Mouse (Mus musculus): ENCODE results near the gene Cfap97d2. TPM values are rescaled to one million over a fixed set of nuclear protein-coding genes. Genes with fewer than 3 reads are reported as not detected.

Gene Cfap97d2
- polyA plus RNA-seq, 1 experiment from 2014 or later = not detected

- ATAC-seq (ENCODE audit: insufficient number of reproducible peaks, low FRiP score, low TSS enrichment, low read depth) = peak; percentile 82
- H3K9me3 ChIP-seq = no peaks in the 10 kb centered on the region
- WGBS = 7% methylated on average over 39 of the region's 40 CpGs
Measured at GRCm38 (mm10) chr8:13756982-13757804, 51.5 kb downstream of the Cfap97d2 start, which contains the start of gene Cdc16. TSS of gene Cdc16 (plus strand) at chr8:13757676.

GRCm38 (mm10) chr8:13757805-13758727, 52.4 kb downstream of the Cfap97d2 start:
- peaks cover 22% of the 10 kb centered on the region for H3K36me3 ChIP-seq
- peaks cover 17% of the 10 kb centered on the region for H3K4me1 ChIP-seq
- H3K27me3 ChIP-seq = no peaks in the 10 kb centered on the region
- no peaks in the 10 kb centered on the region for H3K9me3 ChIP-seq
- H3K4me3 ChIP-seq = peak overlapping the region; percentile 100
- WGBS = under 1% methylated on average over 37 of the region's 38 CpGs
- ATAC-seq (ENCODE audit: insufficient number of reproducible peaks, low FRiP score, low TSS enrichment, low read depth) = peak; percentile 47; the same call in 1 of the 2 replicates
- peak overlapping the region; percentile 98 for H3K9ac ChIP-seq
- peak overlapping the region; percentile 67 for H3K4me2 ChIP-seq
- H3K27ac ChIP-seq = peak overlapping the region; percentile 92

More at GRCm38 (mm10) chr8:13756982-13757804, 51.5 kb downstream of the Cfap97d2 start, which contains the start of gene Cdc16:
- Histone ChIP-seq H3K27ac (peak within 1 kb of the TSS; percentile 92), H3K27me3 (no peaks in the 10 kb centered on the region), H3K36me3 (peaks cover 13% of the 10 kb centered on the region), H3K4me1 (peaks cover 17% of the 10 kb centered on the region), H3K4me2 (peak within 1 kb of the TSS; percentile 67), H3K4me3 (peak within 1 kb of the TSS; percentile 100), H3K9ac (peak within 1 kb of the TSS; percentile 98)

GRCm38 (mm10) chr8:13769206-13769605, 63.5 kb downstream of the Cfap97d2 start:
- 81% methylated on average over 11 of the region's 11 CpGs for whole genome bisulfite sequencing
- no peak overlapping the region for H3K4me2 ChIP-seq
- H3K27ac ChIP-seq = no peak overlapping the region
- H3K4me1 ChIP-seq = no peaks in the 10 kb centered on the region
- no peaks in the 10 kb centered on the region for H3K27me3 ChIP-seq
- no peak overlapping the region for H3K4me3 ChIP-seq
- H3K9me3 ChIP-seq = no peaks in the 10 kb centered on the region
- peaks cover 88% of the 10 kb centered on the region for H3K36me3 ChIP-seq
- no peak overlapping the region for H3K9ac ChIP-seq
- ATAC-seq (ENCODE audit: insufficient number of reproducible peaks, low FRiP score, low TSS enrichment, low read depth) = no peak

GRCm38 (mm10) chr8:13780536-13780935, 74.8 kb downstream of the Cfap97d2 start:
- H3K36me3 ChIP-seq = peaks cover 58% of the 10 kb centered on the region
- H3K4me2 ChIP-seq = no peak overlapping the region
- 85% methylated on average over 3 of the region's 3 CpGs for WGBS
- H3K9ac ChIP-seq = no peak overlapping the region
- ATAC-seq (ENCODE audit: insufficient number of reproducible peaks, low FRiP score, low TSS enrichment, low read depth) = no peak
- peaks cover 12% of the 10 kb centered on the region for H3K4me1 ChIP-seq
- H3K27ac ChIP-seq = no peak overlapping the region
- no peaks in the 10 kb centered on the region for H3K27me3 ChIP-seq
- no peak overlapping the region for H3K4me3 ChIP-seq
- H3K9me3 ChIP-seq = no peaks in the 10 kb centered on the region

- WGBS = under 1% methylated on average over 47 of the region's 47 CpGs
- peak within 1 kb of the TSS; percentile 77 for H3K4me3 ChIP-seq
- H3K4me2 ChIP-seq = peak within 1 kb of the TSS; percentile 81
- H3K9me3 ChIP-seq = no peaks in the 10 kb centered on the region
- H3K27me3 ChIP-seq = no peaks in the 10 kb centered on the region
- peaks cover 17% of the 10 kb centered on the region for H3K4me1 ChIP-seq
- H3K27ac ChIP-seq = peak within 1 kb of the TSS; percentile 98
- peak; percentile 94 for ATAC-seq (ENCODE audit: insufficient number of reproducible peaks, low FRiP score, low TSS enrichment, low read depth)
- H3K36me3 ChIP-seq = peaks cover 31% of the 10 kb centered on the region
- H3K9ac ChIP-seq = peak within 1 kb of the TSS; percentile 84
Measured at GRCm38 (mm10) chr8:13785250-13785763, 79.6 kb downstream of the Cfap97d2 start, which contains the start of gene Upf3a. TSS of gene Upf3a (plus strand) at chr8:13785615.

- under 1% methylated on average over 44 of the region's 47 CpGs for WGBS
- Histone ChIP-seq H3K36me3 (peaks cover 26% of the 10 kb centered on the region), H3K9me3 (no peaks in the 10 kb centered on the region), H3K9ac (peak overlapping the region; percentile 84), H3K4me3 (peak overlapping the region; percentile 77), H3K27ac (peak overlapping the region; percentile 98), H3K4me1 (peaks cover 17% of the 10 kb centered on the region), H3K4me2 (peak overlapping the region; percentile 81), H3K27me3 (no peaks in the 10 kb centered on the region)
- ATAC-seq (ENCODE audit: insufficient number of reproducible peaks, low FRiP score, low TSS enrichment, low read depth) = peak; percentile 94
Measured at GRCm38 (mm10) chr8:13785764-13786299, 80.1 kb downstream of the Cfap97d2 start.

- Histone ChIP-seq H3K36me3 (peaks cover 39% of the 10 kb centered on the region), H3K27ac (no peak overlapping the region), H3K4me3 (no peak overlapping the region), H3K4me1 (peaks cover 12% of the 10 kb centered on the region), H3K27me3 (no peaks in the 10 kb centered on the region), H3K4me2 (no peak overlapping the region), H3K9ac (no peak overlapping the region), H3K9me3 (no peaks in the 10 kb centered on the region)
- ATAC-seq (ENCODE audit: insufficient number of reproducible peaks, low FRiP score, low TSS enrichment, low read depth) = no peak
- WGBS = 96% methylated on average over 8 of the region's 8 CpGs
Measured at GRCm38 (mm10) chr8:13789606-13790005, 83.9 kb downstream of the Cfap97d2 start.

Other genes starting within 250 kb of the Cfap97d2 start
- gene Gas6, start 211.4 kb upstream of the Cfap97d2 start, polyA plus RNA-seq (2015; fragmentation: Nextera tagmentation; extraction: Ambion mirVana) = 69.4 and 96.7 TPM in 2 replicates
- not detected in 2 replicates for gene 1700029H14Rik, start 143.4 kb upstream of the Cfap97d2 start, polyA plus RNA-seq (2015; fragmentation: Nextera tagmentation; extraction: Ambion mirVana)
- gene Rasa3, start 28.3 kb upstream of the Cfap97d2 start, polyA plus RNA-seq (2015; fragmentation: Nextera tagmentation; extraction: Ambion mirVana) = 32.3 and 35.5 TPM in 2 replicates
- gene Cdc16, start 51.8 kb downstream of the Cfap97d2 start, polyA plus RNA-seq (2015; fragmentation: Nextera tagmentation; extraction: Ambion mirVana) = 209 and 217 TPM in 2 replicates
- gene Upf3a, start 79.7 kb downstream of the Cfap97d2 start, polyA plus RNA-seq (2015; fragmentation: Nextera tagmentation; extraction: Ambion mirVana) = 39.2 and 40.9 TPM in 2 replicates
- gene AF366264, start 132.5 kb downstream of the Cfap97d2 start, polyA plus RNA-seq (2015; fragmentation: Nextera tagmentation; extraction: Ambion mirVana) = not detected in 2 replicates
- 28.6 and 30.0 TPM in 2 replicates for gene Champ1, start 163.8 kb downstream of the Cfap97d2 start, polyA plus RNA-seq (2015; fragmentation: Nextera tagmentation; extraction: Ambion mirVana)
- gene Coprs, start 184.4 kb downstream of the Cfap97d2 start, polyA plus RNA-seq (2015; fragmentation: Nextera tagmentation; extraction: Ambion mirVana) = 29.3 and 33.5 TPM in 2 replicates

All from limb, embryonic 15.5 days (tissue).